Mouse (Mus musculus): Measurements from ENCODE around the gene Tmprss4. TPM values are rescaled to one million over a fixed set of nuclear protein-coding genes. Genes with fewer than 3 reads are reported as not detected.

Tmprss4 gene
- 0.08 TPM in 1 of 2 replicates, not detected in the other for polyA plus RNA-seq (2016; fragmentation: Nextera tagmentation; extraction: Ambion mirVana)

DNA sequence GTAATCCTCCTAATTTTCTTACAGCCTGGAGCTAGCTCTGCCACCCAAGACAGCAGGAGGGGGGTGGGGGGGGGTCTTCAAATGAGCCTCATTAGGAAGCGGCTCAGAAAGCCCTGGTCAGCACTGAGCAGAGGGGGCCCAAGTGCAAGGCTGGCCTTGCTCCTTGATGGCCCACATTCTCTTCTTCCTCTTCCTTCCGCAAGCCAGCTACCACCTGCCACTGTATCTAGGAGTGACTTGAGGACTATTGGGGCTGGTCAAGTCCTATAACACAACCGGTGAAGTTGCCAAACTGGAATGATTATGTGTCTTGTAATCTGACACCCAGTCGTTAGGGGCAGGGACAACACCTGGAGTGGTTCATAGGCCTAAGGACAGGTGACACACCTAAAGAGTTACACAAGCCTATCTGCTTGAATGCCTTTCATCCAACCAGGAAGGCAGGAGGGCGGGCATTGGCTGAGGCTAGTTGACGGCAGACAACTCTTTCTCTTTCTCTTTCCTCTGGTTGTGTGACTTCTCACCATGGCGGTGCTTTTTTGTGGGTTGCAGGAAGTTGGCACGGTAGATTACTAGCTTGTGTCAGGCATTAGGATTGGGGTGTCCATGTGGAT lies at the start of gene Tmprss4:
Gene Tmprss4 (minus strand): TSS at position 296 of the 614 bp plus-strand sequence.
- H3K4me3 ChIP-seq: no peak within 1 kb of the TSS
- no peak within 1 kb of the TSS for H3K27ac ChIP-seq
- no peak within 1 kb of the TSS for H3K9ac ChIP-seq
- H3K4me1 ChIP-seq: no peaks in the 10 kb centered on the region
- WGBS: 81% methylated on average over 8 of the region's 8 CpGs
- H3K27me3 ChIP-seq (replicated peaks): no peaks in the 10 kb centered on the region
- H3K9me3 ChIP-seq: no peaks in the 10 kb centered on the region
- no peak within 1 kb of the TSS for H3K4me2 ChIP-seq (replicated peaks)
- no peaks in the 10 kb centered on the region for H3K36me3 ChIP-seq
- ATAC-seq (ENCODE audit: low FRiP score, low read depth): no peak

DNA sequence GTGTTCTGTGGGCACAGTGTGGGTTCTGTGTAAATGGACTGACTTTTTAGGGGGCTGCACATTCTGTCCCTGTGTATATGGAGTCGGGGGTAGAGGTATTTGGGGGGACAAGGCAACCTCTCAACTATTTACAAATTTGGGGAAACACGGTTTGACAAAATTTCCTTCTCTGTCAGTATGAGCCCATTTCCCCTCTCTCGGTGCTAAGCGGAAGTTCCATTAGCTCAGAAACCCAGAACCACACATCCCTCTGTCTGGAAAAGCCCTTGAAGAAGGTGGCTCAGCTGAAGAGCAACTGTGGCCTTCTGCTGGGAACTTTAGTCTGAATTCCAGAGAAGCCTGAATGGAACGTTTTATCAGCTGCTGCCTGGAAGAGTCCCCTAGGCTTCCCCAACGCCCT lies 48.5 kb upstream of the Tmprss4 start:
- Histone ChIP-seq H3K4me2 (replicated peaks) (no peak overlapping the region), H3K9ac (no peak overlapping the region), H3K4me3 (no peak overlapping the region), H3K27ac (no peak overlapping the region), H3K4me1 (no peaks in the 10 kb centered on the region), H3K9me3 (no peaks in the 10 kb centered on the region), H3K36me3 (no peaks in the 10 kb centered on the region), H3K27me3 (replicated peaks) (no peaks in the 10 kb centered on the region)
- 80% methylated on average over 6 of the region's 6 CpGs for WGBS
- ATAC-seq (ENCODE audit: low FRiP score, low read depth): no peak

DNA sequence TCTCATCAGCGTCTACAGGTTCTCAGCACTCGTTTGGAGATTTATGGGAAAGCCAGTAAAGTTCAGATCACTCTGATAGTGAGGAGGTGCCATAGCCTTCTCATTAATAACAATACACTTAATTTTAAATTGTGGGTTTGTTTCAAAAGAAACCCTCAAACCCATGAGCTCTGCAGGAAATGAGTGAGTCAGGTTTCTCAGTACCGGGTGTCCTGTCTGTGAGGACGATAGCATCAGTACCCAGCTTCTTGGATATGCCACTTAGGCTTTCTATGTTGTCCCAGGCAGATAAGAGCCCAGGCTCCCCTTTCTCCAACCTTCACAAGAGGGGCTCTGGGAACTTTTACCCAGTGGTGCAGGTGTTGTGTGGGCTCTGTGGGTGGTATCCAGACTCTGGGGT lies 48.1 kb upstream of the Tmprss4 start:
- ATAC-seq (ENCODE audit: low FRiP score, low read depth): no peak
- H3K4me1 ChIP-seq: no peaks in the 10 kb centered on the region
- 65% methylated on average over 4 of the region's 4 CpGs for WGBS

DNA sequence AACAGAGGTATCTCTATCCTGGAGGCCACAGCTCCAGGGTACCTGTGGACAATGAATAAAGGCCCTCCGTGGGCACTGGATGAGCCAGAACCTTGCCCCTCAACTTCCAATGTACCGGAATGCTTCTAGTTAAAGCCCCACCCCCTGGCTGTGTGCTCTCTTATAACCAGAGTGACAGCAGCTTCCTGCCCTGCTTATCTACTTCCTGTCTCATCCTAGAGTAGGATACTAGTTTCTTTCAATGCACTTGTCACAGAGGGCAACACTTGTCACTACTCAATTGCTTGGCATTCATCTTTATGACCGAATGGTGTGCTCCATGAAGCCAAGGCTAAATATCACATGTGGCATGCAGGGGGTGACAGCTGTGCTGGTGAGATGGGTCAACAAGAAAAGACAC lies 47.4 kb upstream of the Tmprss4 start:
- Histone ChIP-seq H3K36me3 (no peaks in the 10 kb centered on the region), H3K27me3 (replicated peaks) (no peaks in the 10 kb centered on the region), H3K9me3 (no peaks in the 10 kb centered on the region), H3K4me1 (no peaks in the 10 kb centered on the region), H3K4me2 (replicated peaks) (no peak overlapping the region), H3K9ac (no peak overlapping the region), H3K4me3 (no peak overlapping the region), H3K27ac (no peak overlapping the region)
- no peak for ATAC-seq (ENCODE audit: low FRiP score, low read depth)
- WGBS: 81% methylated on average over 3 of the region's 3 CpGs

More for the DNA sequence above, 48.1 kb upstream of the Tmprss4 start:
- Histone ChIP-seq H3K36me3 (no peaks in the 10 kb centered on the region), H3K4me3 (no peak overlapping the region), H3K9me3 (no peaks in the 10 kb centered on the region), H3K4me2 (replicated peaks) (no peak overlapping the region), H3K27ac (no peak overlapping the region), H3K9ac (no peak overlapping the region), H3K27me3 (replicated peaks) (no peaks in the 10 kb centered on the region)

DNA sequence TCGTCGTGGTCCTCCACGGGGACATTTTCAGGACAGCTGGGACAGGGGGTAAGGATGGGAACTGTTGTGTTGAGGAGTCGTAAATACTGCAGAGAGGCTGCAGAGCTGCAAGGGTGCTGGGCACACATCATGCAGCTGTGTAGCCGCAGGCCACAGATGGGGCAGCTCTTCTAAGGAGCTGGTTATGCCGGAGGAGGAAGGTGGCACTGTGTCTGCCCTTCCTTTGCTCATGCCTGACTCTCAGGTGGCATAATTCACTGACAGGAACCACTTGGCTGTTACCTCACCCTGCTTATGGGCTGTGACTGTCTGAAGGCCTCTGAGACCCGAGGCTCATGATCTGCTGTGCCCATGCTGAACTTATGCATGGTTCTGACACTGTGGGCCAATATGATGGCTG lies 46.4 kb upstream of the Tmprss4 start:
- no peak for ATAC-seq (ENCODE audit: low FRiP score, low read depth)
- H3K4me1 ChIP-seq: no peaks in the 10 kb centered on the region
- no peaks in the 10 kb centered on the region for H3K36me3 ChIP-seq
- no peaks in the 10 kb centered on the region for H3K27me3 ChIP-seq (replicated peaks)
- no peak overlapping the region for H3K4me2 ChIP-seq (replicated peaks)
- no peak overlapping the region for H3K4me3 ChIP-seq
- H3K27ac ChIP-seq: no peak overlapping the region
- no peaks in the 10 kb centered on the region for H3K9me3 ChIP-seq
- no peak overlapping the region for H3K9ac ChIP-seq
- 80% methylated on average over 7 of the region's 7 CpGs for WGBS

DNA sequence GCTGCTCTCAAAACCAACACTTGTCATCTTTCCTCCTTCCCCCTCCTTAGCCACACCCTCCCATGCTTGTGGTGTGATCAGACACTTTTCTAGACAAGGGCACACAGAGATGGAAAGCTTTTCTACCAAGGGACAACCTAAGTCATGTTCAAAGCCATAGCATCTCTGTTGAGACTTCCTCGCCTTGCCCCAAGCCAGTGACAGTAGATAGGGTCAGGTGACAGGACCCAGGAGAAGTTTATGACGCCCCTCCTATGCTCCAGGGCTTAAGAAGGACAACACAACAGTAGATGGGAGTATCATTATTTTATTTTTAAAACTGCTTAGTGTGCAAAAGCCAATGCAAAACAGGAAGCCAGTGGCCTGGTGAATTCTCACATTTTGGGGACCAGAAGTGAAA lies 43.6 kb upstream of the Tmprss4 start:
- H3K9ac ChIP-seq: no peak overlapping the region
- H3K36me3 ChIP-seq: no peaks in the 10 kb centered on the region
- H3K9me3 ChIP-seq: no peaks in the 10 kb centered on the region

DNA sequence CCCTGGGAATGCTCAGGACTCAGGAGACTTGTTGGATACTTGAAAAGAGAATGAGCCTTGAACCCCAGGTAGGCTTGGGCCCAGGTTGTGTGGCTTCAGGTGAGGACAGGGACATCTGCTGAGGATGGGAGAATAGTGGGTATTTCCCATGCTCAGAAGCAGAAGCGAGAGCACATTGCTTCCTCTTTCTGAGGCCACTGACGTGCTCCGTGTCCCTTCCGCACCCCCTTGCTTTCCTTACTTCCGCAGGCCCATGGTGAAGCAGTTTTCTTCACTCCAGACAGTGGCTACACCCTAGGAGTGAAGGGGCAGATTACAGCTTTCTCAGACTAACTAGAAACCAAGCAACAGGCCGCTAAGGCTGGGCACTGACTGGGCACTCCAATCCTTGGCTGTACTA lies 42.2 kb upstream of the Tmprss4 start:
- H3K36me3 ChIP-seq: no peaks in the 10 kb centered on the region
- H3K9ac ChIP-seq: no peak overlapping the region
- WGBS: 84% methylated on average over 6 of the region's 6 CpGs
- H3K9me3 ChIP-seq: no peaks in the 10 kb centered on the region
- no peak overlapping the region for H3K4me3 ChIP-seq
- H3K4me1 ChIP-seq: no peaks in the 10 kb centered on the region
- no peak for ATAC-seq (ENCODE audit: low FRiP score, low read depth)
- no peak overlapping the region for H3K27ac ChIP-seq
- no peak overlapping the region for H3K4me2 ChIP-seq (replicated peaks)
- no peaks in the 10 kb centered on the region for H3K27me3 ChIP-seq (replicated peaks)

More for the DNA sequence above, 43.6 kb upstream of the Tmprss4 start:
- Histone ChIP-seq H3K4me3 (no peak overlapping the region), H3K27ac (no peak overlapping the region), H3K27me3 (replicated peaks) (no peaks in the 10 kb centered on the region), H3K4me1 (no peaks in the 10 kb centered on the region), H3K4me2 (replicated peaks) (no peak overlapping the region)
- ATAC-seq (ENCODE audit: low FRiP score, low read depth): no peak
- 66% methylated on average over 2 of the region's 2 CpGs for WGBS

DNA sequence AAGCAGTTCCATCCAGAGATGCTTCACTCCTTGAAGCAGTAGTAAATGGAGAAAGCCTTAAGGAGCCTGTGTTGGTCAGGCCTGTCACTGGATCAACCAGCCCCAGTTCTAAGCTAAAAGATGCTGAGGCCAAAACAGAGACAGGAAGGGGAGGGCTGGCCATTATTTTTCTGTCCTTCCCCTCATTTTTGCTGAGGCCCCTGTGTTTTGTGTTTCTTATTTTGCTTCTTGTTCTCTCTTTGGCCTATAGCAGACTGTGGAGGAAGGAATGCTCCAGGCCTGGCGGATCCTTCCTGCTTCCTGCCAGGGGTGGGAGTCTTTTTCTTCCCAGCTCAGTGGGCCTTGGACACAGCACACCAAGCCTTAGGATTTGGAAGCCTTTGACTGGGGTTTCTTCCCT lies 41.5 kb upstream of the Tmprss4 start:
- Histone ChIP-seq H3K4me3 (no peak overlapping the region), H3K9ac (no peak overlapping the region), H3K27me3 (replicated peaks) (no peaks in the 10 kb centered on the region), H3K4me2 (replicated peaks) (no peak overlapping the region), H3K36me3 (no peaks in the 10 kb centered on the region), H3K9me3 (no peaks in the 10 kb centered on the region), H3K4me1 (no peaks in the 10 kb centered on the region), H3K27ac (no peak overlapping the region)
- 83% methylated on average over 1 of the region's 1 CpGs for WGBS
- no peak for ATAC-seq (ENCODE audit: low FRiP score, low read depth)

DNA sequence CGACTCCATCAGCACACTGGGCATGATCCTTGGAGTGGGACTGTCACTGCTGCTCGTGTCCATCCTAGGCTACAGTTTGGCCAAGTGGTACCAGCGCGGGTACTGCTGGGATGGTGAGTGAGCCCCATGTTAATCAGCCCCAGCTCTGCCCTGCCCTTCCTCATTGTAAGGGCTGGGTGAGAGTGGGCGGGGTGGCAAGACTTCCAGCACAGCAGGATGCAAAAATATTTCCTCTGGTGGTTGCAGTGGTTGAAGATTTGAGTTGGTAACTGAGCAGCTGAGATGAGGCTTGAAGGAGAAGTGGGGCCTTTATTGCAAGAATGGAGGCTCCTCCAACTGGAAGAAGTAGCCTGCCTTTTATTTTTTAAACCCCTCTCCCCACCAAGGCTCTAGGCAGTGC lies 37.5 kb upstream of the Tmprss4 start:
- no peak overlapping the region for H3K27ac ChIP-seq
- no peak overlapping the region for H3K4me3 ChIP-seq
- no peaks in the 10 kb centered on the region for H3K9me3 ChIP-seq
- H3K4me2 ChIP-seq (replicated peaks): no peak overlapping the region
- WGBS: 81% methylated on average over 5 of the region's 5 CpGs
- no peaks in the 10 kb centered on the region for H3K27me3 ChIP-seq (replicated peaks)
- no peak overlapping the region for H3K9ac ChIP-seq
- H3K36me3 ChIP-seq: no peaks in the 10 kb centered on the region
- H3K4me1 ChIP-seq: no peaks in the 10 kb centered on the region
- no peak for ATAC-seq (ENCODE audit: low FRiP score, low read depth)

DNA sequence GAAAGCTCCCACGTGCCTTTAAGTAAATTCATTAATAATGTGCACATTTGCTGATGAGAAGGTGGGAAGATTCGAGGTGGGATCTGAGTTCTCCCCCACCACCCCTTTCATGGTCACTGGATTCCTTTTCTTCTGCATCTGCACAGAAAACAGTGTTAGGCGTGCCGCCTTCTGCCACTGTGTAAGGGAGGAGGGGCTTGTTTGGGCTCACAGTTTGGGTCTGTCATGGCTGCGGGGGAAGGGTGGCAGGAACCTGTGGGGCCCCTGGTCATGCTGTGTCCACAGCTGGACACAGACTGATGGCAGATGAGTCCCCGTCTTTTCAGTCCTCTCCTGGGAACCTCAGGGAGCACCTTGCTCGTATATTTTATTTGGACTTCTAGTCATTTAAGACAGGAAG lies 32.9 kb upstream of the Tmprss4 start:
- H3K27me3 ChIP-seq (replicated peaks): no peaks in the 10 kb centered on the region
- H3K36me3 ChIP-seq: no peaks in the 10 kb centered on the region
- no peak overlapping the region for H3K4me3 ChIP-seq
- H3K9ac ChIP-seq: no peak overlapping the region
- WGBS: 49% methylated on average over 7 of the region's 7 CpGs
- ATAC-seq (ENCODE audit: low FRiP score, low read depth): no peak
- H3K9me3 ChIP-seq: no peaks in the 10 kb centered on the region
- H3K4me2 ChIP-seq (replicated peaks): no peak overlapping the region
- no peaks in the 10 kb centered on the region for H3K4me1 ChIP-seq
- no peak overlapping the region for H3K27ac ChIP-seq

DNA sequence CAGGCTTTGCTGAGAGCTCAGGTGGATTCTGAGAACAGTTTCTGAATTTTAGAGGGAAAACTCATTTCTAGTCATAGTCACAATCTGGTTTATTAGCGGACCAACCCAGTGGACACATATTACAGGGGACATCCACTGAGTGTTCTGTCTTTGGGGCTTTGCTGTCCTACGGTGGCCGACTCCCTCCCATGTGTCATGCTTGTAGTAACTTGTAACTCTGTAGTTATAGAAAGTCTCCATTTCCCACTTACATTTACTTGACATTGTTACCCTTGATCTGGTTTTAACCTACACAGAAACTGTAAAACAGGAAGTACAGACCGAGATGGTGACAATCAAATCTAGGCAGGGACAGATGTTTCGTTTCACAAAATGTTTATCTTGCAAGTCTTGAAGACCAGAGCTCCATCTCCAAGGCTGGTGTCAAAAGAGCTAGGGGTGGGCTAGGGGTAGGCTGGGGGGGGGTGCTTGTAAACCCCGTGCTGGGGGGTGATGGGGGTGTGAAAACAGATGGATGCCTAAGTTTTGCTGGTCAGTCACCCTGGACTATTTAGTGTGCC lies 31.9 kb upstream of the Tmprss4 start:
- Histone ChIP-seq H3K4me2 (replicated peaks) (no peak overlapping the region), H3K27ac (no peak overlapping the region), H3K4me3 (no peak overlapping the region), H3K9ac (no peak overlapping the region), H3K36me3 (no peaks in the 10 kb centered on the region), H3K4me1 (no peaks in the 10 kb centered on the region), H3K27me3 (replicated peaks) (no peaks in the 10 kb centered on the region), H3K9me3 (no peaks in the 10 kb centered on the region)
- ATAC-seq (ENCODE audit: low FRiP score, low read depth): no peak
- WGBS: 81% methylated on average over 6 of the region's 6 CpGs

DNA sequence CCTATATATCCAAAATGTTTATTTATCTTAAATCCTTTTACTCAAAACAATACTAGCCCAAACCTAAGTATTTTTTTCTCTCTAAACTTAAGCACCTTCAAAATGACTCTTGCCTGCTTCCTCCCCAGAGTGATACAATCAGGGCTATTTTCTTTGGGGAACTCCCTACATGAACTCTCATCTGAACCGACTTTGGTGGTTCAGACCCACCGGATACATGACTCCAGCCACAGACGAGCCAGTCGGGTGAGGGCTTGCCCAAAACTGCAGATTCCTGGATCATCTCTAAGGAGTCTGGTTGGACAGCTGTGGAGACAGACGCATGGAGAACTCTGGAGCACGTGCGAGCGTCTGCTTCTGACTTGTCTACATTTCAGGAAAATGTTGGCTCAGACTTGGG lies 25.5 kb upstream of the Tmprss4 start:
- Histone ChIP-seq H3K4me3 (no peak overlapping the region), H3K4me1 (no peaks in the 10 kb centered on the region), H3K27ac (no peak overlapping the region), H3K27me3 (replicated peaks) (no peaks in the 10 kb centered on the region), H3K9ac (no peak overlapping the region), H3K9me3 (no peaks in the 10 kb centered on the region), H3K36me3 (no peaks in the 10 kb centered on the region), H3K4me2 (replicated peaks) (no peak overlapping the region)
- 92% methylated on average over 8 of the region's 8 CpGs for WGBS
- ATAC-seq (ENCODE audit: low FRiP score, low read depth): no peak

DNA sequence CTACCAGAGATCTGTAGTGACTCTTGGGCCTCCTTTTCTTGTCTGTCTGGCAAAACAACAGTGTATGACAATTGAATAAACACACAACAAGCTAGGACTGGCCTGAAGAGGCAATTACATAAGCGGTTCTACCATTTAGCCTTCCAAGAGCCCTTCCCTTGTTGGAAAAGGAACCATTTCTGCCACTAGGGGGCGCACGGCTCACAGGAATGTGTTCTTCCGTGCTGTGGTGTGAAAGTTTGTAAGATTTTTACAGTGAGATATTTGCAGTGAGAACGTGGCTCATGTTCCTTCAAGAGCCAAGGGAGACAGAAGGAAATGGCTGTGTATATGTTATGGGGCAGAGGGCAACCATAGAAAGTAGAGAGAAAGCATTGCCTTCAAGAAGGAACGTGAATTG lies 17.7 kb upstream of the Tmprss4 start:
- 0 out of 2 replicates have a peak, but pooled peaks cover 3% of the 10 kb centered on the region for H3K27me3 ChIP-seq (replicated peaks)
- no peaks in the 10 kb centered on the region for H3K9me3 ChIP-seq
- H3K4me3 ChIP-seq: no peak overlapping the region
- no peak overlapping the region for H3K9ac ChIP-seq
- no peak for ATAC-seq (ENCODE audit: low FRiP score, low read depth)
- no peaks in the 10 kb centered on the region for H3K36me3 ChIP-seq
- no peaks in the 10 kb centered on the region for H3K4me1 ChIP-seq
- no peak overlapping the region for H3K4me2 ChIP-seq (replicated peaks)
- 19% methylated on average over 6 of the region's 6 CpGs for WGBS
- no peak overlapping the region for H3K27ac ChIP-seq
